Mouse (Mus musculus) lung, postnatal 0 days (tissue): Measurements from ENCODE around the gene Gatb. TPM values are rescaled to one million over a fixed set of nuclear protein-coding genes. Genes with fewer than 3 reads are reported as not detected.

Source experiments
- ATAC-seq: fragments of 200-750 bp; cut with Nextera tagmentation; 2 replicates; pipeline ENCODE4 v1.8.0; 2017; ENCODE audit warnings: moderate library complexity
- DNase-seq: peaks from one replicate; pipeline ENCODE4 v3.0.0-alpha.2; 2016; ENCODE audit warnings: low spot score
- H3K27ac ChIP-seq: fragments of 300-500 bp; sonication (generic); 2 replicates; pipeline ENCODE4 v1.5.1; 2014; ENCODE audit warnings: antibody characterized with exemption, mild to moderate bottlenecking, low read length, mixed read lengths
- H3K27me3 ChIP-seq: fragments of 300-500 bp; sonication (generic); replicated peaks from 2 replicates; pipeline ENCODE4 v1.6.1; 2014; ENCODE audit warnings: low read length, mixed read lengths; ENCODE audit not compliant: insufficient read depth
- H3K36me3 ChIP-seq: fragments of 300-500 bp; sonication (generic); 2 replicates; pipeline ENCODE4 v1.6.1; 2014; ENCODE audit warnings: low read length, mixed read lengths; ENCODE audit not compliant: insufficient read depth
- H3K4me1 ChIP-seq: fragments of 300-500 bp; sonication (generic); 2 replicates; pipeline ENCODE4 v1.6.1; 2014; ENCODE audit warnings: antibody characterized with exemption, low read depth, low read length, mixed read lengths; ENCODE audit not compliant: insufficient read depth
- H3K4me2 ChIP-seq: fragments of 300-500 bp; sonication (generic); replicated peaks from 2 replicates; pipeline ENCODE4 v1.6.1; 2014; ENCODE audit warnings: low read depth, mild to moderate bottlenecking, low read length, moderate library complexity, mixed read lengths
- H3K4me3 ChIP-seq: fragments of 300-500 bp; sonication (generic); 2 replicates; pipeline ENCODE4 v1.5.1; 2014; ENCODE audit warnings: low read depth, low read length
- H3K9ac ChIP-seq: fragments of 300-500 bp; sonication (generic); replicated peaks from 2 replicates; pipeline ENCODE4 v1.6.1; 2014; ENCODE audit warnings: low read depth, mild to moderate bottlenecking
- H3K9me3 ChIP-seq: fragments of 300-500 bp; sonication (generic); 2 replicates; pipeline ENCODE4 v1.6.1; 2016; ENCODE audit warnings: low read length, mixed read lengths
- CTCF ChIP-seq: IDR thresholded peaks from 2 replicates; pipeline ENCODE4 v1.5.1; 2016; ENCODE audit warnings: antibody characterized with exemption, mild to moderate bottlenecking
- EP300 ChIP-seq: IDR thresholded peaks from 2 replicates; pipeline ENCODE4 v1.6.1; 2016; ENCODE audit warnings: antibody characterized with exemption, mild to moderate bottlenecking, control low read depth
- WGBS: fragments of 180-500 bp; shearing (Covaris S2); extraction: QIAGEN DNeasy Blood & Tissue Kit; methylation state at CpG from one replicate; pipeline ENCODE4 v1.1.7; 2014; 5-methylcytosine and 5-hydroxymethylcytosine counted together
- polyA plus RNA-seq: library from polyadenylated mRNA; unstranded; fragments of >200 nt; fragmentation: Nextera tagmentation; extraction: Ambion mirVana; gene quantifications from 2 replicates; pipeline ENCODE4 v1.2.1, GENCODE M21; 2015

Gatb gene
- polyA plus RNA-seq, 1 experiment from 2014 or later: 9.2 TPM

GRCm38 (mm10) chr3:85573216-85573863 is 579 bp upstream of the Gatb start:
- WGBS: 22% methylated on average over 6 of the region's 6 CpGs

GRCm38 (mm10) chr3:85582726-85583125 is 8.8 kb downstream of the Gatb start:
- H3K4me2 ChIP-seq: no peak overlapping the region
- no peak for TF ChIP-seq CTCF
- TF ChIP-seq EP300: no peak
- H3K4me3 ChIP-seq: no peak overlapping the region
- H3K9ac ChIP-seq: no peak overlapping the region
- no peaks in the 10 kb centered on the region for H3K27me3 ChIP-seq
- WGBS: 64% methylated on average over 2 of the region's 2 CpGs
- no peaks in the 10 kb centered on the region for H3K4me1 ChIP-seq
- no peak for ATAC-seq
- H3K36me3 ChIP-seq: no peaks in the 10 kb centered on the region
- H3K9me3 ChIP-seq: no peaks in the 10 kb centered on the region
- H3K27ac ChIP-seq: no peak overlapping the region
- no peak for DNase-seq

More at GRCm38 (mm10) chr3:85573216-85573863, 579 bp upstream of the Gatb start:
- Histone ChIP-seq H3K4me1 (0 out of 2 replicates have a peak, but pooled peaks cover 2% of the 10 kb centered on the region), H3K27me3 (no peaks in the 10 kb centered on the region), H3K9me3 (no peaks in the 10 kb centered on the region), H3K36me3 (no peaks in the 10 kb centered on the region), H3K27ac (no peak overlapping the region), H3K4me2 (peak overlapping the region; percentile 40), H3K9ac (no peak overlapping the region), H3K4me3 (peak overlapping the region; percentile 71; the same call in 1 of the 2 replicates)
- no peak for ATAC-seq
- TF ChIP-seq CTCF (no peak), EP300 (no peak)
- DNase-seq: no peak

GRCm38 (mm10) chr3:85583194-85583593 is 9.3 kb downstream of the Gatb start:
- no peak overlapping the region for H3K27ac ChIP-seq
- H3K27me3 ChIP-seq: no peaks in the 10 kb centered on the region
- no peak overlapping the region for H3K4me3 ChIP-seq
- no peaks in the 10 kb centered on the region for H3K4me1 ChIP-seq
- no peak overlapping the region for H3K4me2 ChIP-seq
- H3K9ac ChIP-seq: no peak overlapping the region
- no peaks in the 10 kb centered on the region for H3K9me3 ChIP-seq
- no peak for DNase-seq
- 92% methylated on average over 5 of the region's 5 CpGs for WGBS
- no peaks in the 10 kb centered on the region for H3K36me3 ChIP-seq
- no peak for ATAC-seq
- TF ChIP-seq CTCF (no peak), EP300 (no peak)

- no peaks in the 10 kb centered on the region for H3K4me1 ChIP-seq
- no peak overlapping the region for H3K4me3 ChIP-seq
- H3K9me3 ChIP-seq: no peaks in the 10 kb centered on the region
- H3K36me3 ChIP-seq: no peaks in the 10 kb centered on the region
- H3K9ac ChIP-seq: no peak overlapping the region
- H3K27ac ChIP-seq: no peak overlapping the region
- no peak for TF ChIP-seq EP300
- no peak for TF ChIP-seq CTCF
- ATAC-seq (no peak), DNase-seq (no peak)
- H3K4me2 ChIP-seq: no peak overlapping the region
- no peaks in the 10 kb centered on the region for H3K27me3 ChIP-seq
- WGBS: 85% methylated on average over 4 of the region's 4 CpGs
Measured at GRCm38 (mm10) chr3:85584966-85585365, 11.0 kb downstream of the Gatb start.

- peak; percentile 82 for DNase-seq
- Histone ChIP-seq H3K27me3 (no peaks in the 10 kb centered on the region), H3K4me1 (no peaks in the 10 kb centered on the region), H3K9me3 (no peaks in the 10 kb centered on the region), H3K36me3 (no peaks in the 10 kb centered on the region), H3K4me2 (no peak overlapping the region), H3K9ac (no peak overlapping the region), H3K4me3 (no peak overlapping the region), H3K27ac (peak overlapping the region; percentile 79)
- TF ChIP-seq CTCF (no peak), EP300 (0 out of 2 replicates have a peak, but pooled peaks have one; percentile 9)
- 8% methylated on average over 2 of the region's 2 CpGs for WGBS
- peak; percentile 97 for ATAC-seq
Measured at GRCm38 (mm10) chr3:85588701-85589100, 14.8 kb downstream of the Gatb start.

- WGBS: 67% methylated on average over 3 of the region's 3 CpGs
- ATAC-seq (0 out of 2 replicates have a peak, but pooled peaks have one; percentile 6), DNase-seq (no peak)
- Histone ChIP-seq H3K4me3 (no peak overlapping the region), H3K4me1 (no peaks in the 10 kb centered on the region), H3K9me3 (no peaks in the 10 kb centered on the region), H3K4me2 (no peak overlapping the region), H3K27ac (no peak overlapping the region), H3K9ac (no peak overlapping the region), H3K36me3 (no peaks in the 10 kb centered on the region), H3K27me3 (no peaks in the 10 kb centered on the region)
- no peak for TF ChIP-seq EP300
- no peak for TF ChIP-seq CTCF
Measured at GRCm38 (mm10) chr3:85590090-85590754, 16.3 kb downstream of the Gatb start.
